Mouse (Mus musculus) stomach, postnatal 0 days (tissue): ENCODE results near the gene Slc22a23.

Experiments used
- CTCF ChIP-seq: IDR thresholded peaks from 2 replicates; pipeline ENCODE4 v1.5.1; 2016; ENCODE audit warnings: antibody characterized with exemption, low read depth, mild to moderate bottlenecking, moderate library complexity
- EP300 ChIP-seq: optimal IDR thresholded peaks from 2 replicates; pipeline ENCODE3; 2016; ENCODE audit warnings: antibody characterized with exemption

GRCm38 (mm10) chr13:34232992-34233391 lies 112.0 kb downstream of the Slc22a23 start:
- TF ChIP-seq CTCF (no peak), EP300 (no peak)
